Mouse (Mus musculus): ENCODE data around the gene Nol11. TPM values are rescaled to one million over a fixed set of nuclear protein-coding genes. Genes with fewer than 3 reads are reported as not detected.

Gene Nol11
- total and polyA plus RNA-seq, 3 experiments = 2.6 to 25.3 (median 24.5) TPM

Other genes starting within 250 kb of the Nol11 start
- gene Kpna2, start 189.8 kb downstream of the Nol11 start, total RNA-seq (2021) = 10 to 100 TPM; 33.6 to 34.8 TPM
- 6.5 and 7.0 TPM in 2 replicates for gene Kpna2, start 189.8 kb downstream of the Nol11 start, polyA plus RNA-seq (2012; rRNA removed)
- gene 1810010H24Rik, start 163.7 kb downstream of the Nol11 start, total RNA-seq (2021) = 1 to 10 TPM; 2.7 to 3.1 TPM
- 2.0 and 4.8 TPM in 2 replicates for gene 1810010H24Rik, start 163.7 kb downstream of the Nol11 start, polyA plus RNA-seq (2012; rRNA removed)
- gene Bptf, start 57.3 kb downstream of the Nol11 start, total RNA-seq (2021) = 10 to 100 TPM; 33.6 to 43.6 TPM
- gene Bptf, start 57.3 kb downstream of the Nol11 start, polyA plus RNA-seq (2012; rRNA removed) = 22.1 and 22.4 TPM in 2 replicates

Data from adrenal gland, adult 2 months (tissue).